Mouse (Mus musculus): ENCODE data around the gene Mcm9. TPM values are rescaled to one million over a fixed set of nuclear protein-coding genes. Genes with fewer than 3 reads are reported as not detected.
A peak's percentile ranks its signal among the peaks of the same experiment; 100 is the strongest.

Mcm9 gene
- total RNA-seq, 2 experiments from 2014 or later, result 15.4 to 17.7 TPM

DNA sequence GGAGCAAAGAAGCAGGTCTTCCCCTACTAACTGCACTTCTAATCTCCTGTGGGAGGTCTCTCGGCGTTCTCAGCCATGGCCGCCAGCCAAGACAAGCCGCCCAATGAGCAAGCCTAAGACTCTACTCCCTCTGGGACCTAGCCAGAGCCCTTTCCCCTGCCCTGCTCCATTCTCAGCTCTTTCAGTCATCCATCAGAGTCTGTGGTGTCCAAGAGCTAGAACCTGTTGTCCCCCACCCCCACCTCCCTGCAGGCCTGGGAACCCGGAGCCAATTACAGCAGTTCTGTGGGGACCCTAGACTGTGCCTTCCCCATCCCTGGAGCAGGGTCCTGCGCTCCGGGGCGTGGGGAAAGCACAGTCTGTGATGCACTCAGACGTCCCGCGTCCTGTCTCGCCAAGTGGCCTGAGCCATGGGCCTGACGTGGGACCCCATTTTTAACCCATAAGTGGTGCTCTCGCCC lies 49.6 kb downstream of the Mcm9 start:
- no peak for ATAC-seq (ENCODE audit: poor library complexity, severe bottlenecking)

DNA sequence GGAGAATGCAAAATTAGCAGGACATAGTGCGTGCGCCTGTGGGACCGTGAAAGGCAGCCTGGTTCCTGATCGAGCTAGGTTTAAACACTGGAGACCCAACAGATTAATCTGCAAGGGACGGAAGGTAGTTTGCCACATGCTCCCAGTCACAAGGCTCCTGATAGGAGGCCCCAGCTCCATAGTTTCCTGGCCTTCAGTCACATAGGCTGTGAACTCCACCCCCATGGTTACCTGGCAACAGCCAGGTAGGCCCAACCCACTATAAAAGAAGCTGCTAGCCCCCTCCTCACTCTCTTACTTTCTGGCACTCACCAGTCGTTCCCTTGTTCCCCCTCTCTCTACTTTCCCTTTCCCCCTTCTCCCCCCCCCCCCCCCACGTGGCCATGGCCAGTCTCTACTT lies 50.1 kb downstream of the Mcm9 start:
- ATAC-seq (ENCODE audit: poor library complexity, severe bottlenecking), result no peak

DNA sequence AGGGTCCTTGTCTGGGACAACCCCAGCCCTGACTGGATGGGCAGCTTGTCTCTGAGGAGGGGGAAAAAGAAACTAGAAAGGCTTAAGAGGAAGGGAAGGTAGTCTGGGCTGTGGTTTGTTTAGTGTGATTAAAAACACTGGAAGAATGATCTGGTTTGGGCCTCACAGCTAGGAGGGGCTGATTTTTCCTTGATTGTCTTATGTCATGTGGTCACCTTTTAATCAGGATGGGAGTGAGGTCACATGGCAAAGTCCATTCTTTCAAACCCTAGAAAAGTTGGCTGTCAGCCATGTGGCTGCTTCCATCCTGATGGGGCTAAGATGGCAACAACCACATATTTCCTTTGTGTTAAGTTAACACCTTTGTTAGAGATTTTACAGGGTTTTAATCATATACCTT lies 61.7 kb downstream of the Mcm9 start:
- no peak for ATAC-seq (ENCODE audit: poor library complexity, severe bottlenecking)

DNA sequence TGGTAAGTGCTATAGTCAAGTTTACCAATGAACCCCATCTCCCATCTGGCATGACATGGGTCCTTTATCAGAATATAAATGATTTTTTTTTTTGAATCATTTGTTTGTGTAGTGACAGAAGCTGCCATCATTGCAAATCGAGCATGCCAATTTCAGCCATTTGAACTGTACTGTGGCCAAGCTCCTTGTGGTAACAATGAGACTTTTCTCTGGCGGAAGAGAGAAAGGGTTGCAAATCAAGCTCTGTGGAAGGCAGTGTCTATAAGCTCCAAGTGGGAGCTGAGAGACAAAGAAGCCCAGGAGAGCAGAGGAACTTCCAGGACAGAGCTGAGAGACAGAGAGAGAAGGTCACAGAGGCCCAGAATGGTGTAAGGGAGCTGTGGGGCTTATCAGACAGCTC lies 64.7 kb downstream of the Mcm9 start:
- no peak for ATAC-seq (ENCODE audit: poor library complexity, severe bottlenecking)

DNA sequence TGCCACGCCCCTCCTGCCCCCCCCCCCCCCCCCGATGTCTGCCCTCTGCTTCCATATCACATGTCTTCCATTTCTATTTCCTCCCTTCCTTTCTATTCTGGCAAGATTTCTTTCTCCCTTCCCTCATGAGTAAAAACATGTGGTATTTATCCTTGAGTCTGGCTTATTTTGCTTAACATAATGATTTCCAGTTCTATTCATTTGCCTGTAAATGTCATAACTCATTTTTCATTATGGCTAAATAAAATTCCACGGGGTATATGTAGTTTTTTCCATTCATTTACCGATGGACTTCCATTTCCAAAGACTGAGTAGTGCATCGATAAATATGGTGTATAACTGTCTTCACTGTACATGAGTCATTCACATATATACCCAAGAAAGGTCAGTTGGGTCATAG lies 68.2 kb downstream of the Mcm9 start:
- no peak for ATAC-seq (ENCODE audit: poor library complexity, severe bottlenecking)

DNA sequence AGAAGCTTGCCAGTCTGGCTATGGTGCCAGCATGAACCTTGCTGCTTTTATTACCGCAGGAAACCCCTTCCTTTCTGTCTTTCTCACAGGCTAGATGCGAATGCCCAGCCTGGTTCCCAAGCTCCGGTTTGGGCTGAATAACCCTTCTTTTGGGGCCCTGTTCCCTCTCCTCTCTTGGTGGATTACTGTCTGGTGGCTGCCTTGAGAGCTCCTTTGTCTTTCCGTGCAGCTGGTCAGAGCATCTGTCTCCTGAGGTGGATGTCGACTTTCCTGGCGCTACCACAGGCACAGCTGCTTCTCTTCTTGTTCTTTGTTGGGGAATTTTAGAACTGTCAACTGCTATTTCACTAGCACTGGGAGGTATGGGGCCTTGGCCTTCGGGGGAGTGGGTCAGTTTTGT lies 92.6 kb downstream of the Mcm9 start:
- ATAC-seq (ENCODE audit: poor library complexity, severe bottlenecking), result no peak

DNA sequence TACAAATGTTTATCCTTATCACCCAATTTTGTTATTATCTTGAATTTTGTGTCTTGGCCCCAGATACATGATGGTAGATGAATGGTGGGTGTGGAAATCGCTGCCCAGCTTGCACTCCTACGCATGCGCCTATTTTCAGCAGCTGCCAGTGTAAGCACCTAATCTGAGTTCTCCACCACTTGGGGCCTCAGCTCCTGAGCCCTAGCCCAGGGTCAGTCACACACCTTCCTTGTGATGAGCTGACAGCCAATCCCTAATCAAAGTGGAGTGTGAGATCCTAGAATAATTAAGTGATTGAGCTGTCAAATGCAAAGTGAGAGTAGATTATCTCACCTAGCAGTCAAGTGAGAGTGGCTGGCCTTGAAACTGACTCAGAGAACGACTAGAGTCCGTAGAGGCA lies 97.9 kb downstream of the Mcm9 start:
- no peak for ATAC-seq (ENCODE audit: poor library complexity, severe bottlenecking)

DNA sequence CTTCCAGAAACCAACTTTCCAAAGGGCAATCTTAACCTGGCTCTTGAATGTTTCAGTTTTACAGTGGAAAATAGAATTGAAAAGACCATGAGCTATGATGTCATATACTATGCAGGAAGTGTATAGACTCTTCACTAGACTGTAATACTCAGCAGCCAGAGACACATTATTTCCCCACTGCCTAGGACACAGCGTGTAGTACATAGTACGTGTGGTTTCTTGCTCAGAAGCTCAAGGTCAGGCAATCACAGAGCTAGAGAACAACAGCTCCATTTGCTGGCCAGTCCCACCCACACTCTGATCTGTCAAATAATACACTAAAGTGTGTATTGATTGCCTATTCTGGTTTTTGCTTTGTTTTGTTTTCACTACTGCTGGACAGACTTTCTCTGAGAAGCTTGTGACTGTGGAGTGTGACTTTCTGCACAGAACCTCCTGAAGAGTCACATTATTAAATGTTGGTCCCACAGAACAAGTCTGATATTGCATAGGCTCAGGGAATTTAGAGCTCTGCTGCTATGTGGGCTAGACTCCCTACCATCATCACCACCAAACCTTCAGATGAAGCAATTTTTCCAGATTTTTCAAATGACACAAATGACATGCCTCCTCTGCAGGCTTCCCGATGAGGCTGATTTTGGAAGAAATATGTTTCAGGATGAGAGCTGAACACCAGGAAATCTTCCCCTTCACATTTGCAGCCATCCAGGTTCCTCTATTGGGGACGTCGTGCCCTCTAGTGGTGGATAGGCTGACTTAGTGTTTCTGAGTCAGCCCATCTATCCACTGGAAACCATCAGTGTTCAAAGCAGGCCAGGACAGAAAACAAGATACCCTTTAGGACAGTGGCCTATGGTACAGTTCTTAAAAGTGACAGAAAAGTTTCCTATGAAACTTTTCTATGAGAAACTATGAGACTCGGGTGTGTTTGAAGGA lies 102.1 kb downstream of the Mcm9 start:
- peak; percentile 66; the same call in 1 of the 2 replicates for ATAC-seq (ENCODE audit: poor library complexity, severe bottlenecking)

DNA sequence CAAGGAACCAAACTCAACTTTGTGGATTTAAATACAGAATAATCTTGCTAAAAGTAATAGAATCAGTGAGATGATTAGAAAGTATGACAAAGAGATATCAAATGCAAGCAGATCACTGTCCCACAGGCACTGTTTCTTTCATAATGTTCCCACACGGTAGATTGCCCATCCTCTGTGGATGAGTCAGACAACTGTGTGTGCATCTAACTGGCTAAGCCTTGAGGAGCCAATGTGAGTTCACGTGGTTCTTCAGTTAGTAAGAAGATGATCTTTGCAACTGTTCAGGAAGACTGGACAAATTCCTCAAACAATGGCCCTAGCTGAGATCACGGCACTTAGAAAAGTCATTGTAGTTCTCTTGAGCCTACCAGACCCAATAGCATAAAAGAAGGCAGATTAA lies 102.9 kb downstream of the Mcm9 start:
- ATAC-seq (ENCODE audit: poor library complexity, severe bottlenecking), result no peak

DNA sequence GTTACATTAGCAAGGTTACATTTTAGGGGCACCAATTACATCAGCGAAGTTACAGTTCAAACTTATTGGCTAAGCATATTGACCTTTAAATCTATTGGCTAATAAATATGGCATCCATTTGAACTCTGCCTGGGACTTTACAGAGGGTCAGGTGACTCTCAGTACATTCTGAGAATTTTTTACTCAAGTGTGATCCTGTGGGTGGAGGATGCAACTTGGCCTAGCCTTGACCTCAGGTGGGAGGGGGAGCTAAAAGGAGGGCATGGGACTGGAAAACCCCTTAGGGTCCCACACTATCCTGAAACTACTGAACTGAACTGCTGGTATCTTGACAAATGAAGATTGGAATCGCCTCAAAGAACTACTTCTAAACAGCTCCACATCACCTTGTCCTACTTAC lies 103.9 kb downstream of the Mcm9 start:
- ATAC-seq (ENCODE audit: poor library complexity, severe bottlenecking), result no peak

DNA sequence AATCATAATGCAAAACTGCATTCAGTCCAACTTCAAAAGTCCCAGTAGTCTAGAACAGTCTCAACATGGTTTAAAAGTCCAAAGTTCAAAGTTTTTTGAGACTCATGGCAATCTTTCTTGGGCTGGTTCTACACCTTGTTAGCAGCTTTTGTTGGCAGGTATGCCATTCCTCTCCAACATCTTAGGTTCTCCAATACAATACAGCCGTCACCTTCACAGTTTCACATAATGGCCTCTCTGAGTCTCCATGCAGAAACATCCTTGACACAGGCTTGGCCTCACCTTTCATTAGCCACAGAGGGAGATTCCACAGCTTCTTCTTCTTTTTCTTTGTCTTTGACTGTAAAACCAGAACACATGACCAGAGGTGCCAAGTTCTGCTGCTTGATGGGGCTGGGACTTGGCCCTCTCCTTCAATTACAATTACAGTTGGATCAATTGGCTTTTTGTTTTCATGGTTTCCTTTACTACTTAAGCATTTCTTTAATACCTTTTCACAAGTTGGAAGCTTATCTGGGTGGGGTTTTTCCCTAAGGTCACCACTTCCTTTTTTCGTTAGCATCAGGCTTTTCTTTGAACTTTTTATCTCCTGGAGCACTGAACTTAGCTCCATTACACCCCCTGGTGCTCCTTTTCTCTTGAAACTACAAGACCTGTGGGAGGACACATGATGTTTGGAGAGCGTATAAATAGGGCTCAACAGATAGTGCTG lies 104.8 kb downstream of the Mcm9 start:
- peak; percentile 72 for ATAC-seq (ENCODE audit: poor library complexity, severe bottlenecking)

DNA sequence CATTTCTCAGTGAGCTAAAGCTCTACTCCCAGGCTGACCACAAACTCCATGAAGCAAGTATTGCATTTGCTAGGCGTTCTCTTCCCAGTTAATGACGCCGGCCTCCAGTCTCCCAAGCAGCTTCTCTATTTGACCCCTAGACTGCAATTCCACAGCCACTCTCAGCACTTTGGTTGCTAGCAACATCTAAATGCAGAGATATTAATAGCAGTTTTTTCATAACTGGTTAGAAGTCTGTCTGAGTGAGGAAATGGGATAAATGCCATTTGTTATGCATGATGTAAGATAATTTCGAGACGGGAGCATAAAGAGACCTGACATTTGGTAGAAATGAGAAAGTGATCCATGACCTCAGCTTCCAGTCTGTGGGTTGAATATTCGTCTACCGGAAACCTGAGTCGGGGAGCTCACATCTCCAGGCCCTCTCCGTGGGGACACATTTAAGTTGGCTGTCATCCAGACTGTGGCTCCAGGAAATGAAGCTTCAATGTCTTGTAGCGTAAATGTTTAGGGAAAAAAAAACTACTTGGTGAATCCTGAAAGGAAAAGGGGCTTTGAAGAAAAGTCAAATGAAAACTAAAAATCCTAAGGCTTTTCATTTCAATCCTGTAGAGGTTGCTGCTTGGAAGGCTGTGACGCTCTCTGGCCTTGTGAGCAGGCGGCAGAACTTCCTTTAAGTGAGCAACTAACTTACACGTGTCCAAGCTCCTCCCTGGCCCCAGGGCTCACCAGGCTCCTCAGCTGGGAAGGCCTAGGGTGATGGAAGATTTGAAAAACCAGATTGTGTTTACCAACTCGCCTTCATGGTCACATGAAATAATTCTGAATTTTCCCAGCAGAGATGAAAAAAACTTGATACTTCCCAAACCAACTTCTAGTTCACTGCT lies 110.9 kb downstream of the Mcm9 start:
- ATAC-seq (ENCODE audit: poor library complexity, severe bottlenecking), result 0 out of 2 replicates have a peak, but pooled peaks have one; percentile 15

DNA sequence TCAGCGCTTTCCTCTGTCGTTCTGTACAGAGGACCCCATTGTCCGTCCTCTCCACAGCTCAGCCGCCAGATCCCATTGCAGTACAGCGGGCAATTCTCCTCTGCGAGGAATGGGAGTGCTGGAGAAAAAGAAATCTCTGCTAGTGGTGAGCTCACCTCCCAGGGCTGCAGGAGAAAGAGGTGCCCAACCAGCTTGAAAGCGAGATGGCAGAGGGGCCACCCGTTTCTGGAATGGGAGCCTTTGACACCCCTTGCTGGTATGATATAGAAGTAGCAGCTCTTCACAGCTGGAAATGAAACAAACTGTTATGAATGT lies 111.7 kb downstream of the Mcm9 start:
- ATAC-seq (ENCODE audit: poor library complexity, severe bottlenecking), result no peak

DNA sequence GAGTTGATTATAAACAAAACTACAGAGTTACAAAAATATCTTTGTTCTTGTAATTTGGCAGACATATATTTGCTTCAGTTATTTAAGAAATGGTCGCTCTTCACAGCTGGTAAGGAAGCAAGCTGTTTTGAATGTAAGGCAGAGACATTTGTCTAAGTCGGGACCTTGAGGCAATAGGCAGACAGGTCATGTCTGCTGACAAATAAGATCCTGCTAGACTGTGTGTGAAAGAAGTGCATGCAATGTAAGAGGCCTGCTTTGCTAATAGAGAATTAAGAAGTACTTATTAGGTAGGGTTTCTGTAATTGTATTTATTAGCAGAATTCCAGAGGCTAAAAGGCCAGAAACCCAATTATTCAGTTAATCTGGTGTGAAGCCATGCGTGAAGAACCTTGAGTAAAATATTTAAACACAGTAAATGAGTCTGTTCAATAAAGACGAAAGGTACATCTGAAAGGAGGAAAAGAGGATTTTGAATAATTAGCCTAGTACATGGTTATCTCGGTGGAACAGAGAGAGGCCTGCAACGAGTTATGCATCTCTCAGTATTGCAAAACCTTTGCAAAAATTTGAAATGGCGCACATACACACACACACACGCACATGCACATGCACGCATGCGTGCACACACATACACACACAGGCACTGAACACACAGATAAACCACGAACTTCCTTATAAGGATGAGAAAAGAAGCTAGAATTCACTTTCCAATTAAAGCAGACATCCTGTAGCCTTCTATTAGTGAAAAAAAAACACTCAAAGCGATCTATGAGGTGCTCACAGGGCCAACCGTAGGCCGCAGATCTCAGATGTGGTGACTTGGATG lies 112.3 kb downstream of the Mcm9 start:
- ATAC-seq (ENCODE audit: poor library complexity, severe bottlenecking), result no peak

DNA sequence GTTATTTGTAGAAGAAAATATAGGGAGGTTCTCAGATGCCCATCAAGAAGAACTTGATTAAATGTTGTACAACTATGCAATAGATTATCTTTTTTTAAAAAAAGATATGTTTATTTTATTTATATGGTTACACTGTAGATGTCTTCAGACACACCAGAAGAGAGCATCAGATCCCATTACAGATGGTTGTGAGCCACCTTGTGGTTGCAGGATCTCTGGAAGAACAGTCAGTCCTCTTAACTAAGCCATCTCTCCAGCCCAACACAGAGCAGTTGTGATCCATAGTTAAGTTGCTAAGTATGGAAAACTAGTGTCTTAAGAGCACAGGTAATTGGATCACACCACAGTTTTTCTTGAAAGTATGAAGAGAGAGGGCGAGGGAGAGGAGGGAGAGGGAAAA lies 117.7 kb downstream of the Mcm9 start:
- ATAC-seq (ENCODE audit: poor library complexity, severe bottlenecking), result no peak

DNA sequence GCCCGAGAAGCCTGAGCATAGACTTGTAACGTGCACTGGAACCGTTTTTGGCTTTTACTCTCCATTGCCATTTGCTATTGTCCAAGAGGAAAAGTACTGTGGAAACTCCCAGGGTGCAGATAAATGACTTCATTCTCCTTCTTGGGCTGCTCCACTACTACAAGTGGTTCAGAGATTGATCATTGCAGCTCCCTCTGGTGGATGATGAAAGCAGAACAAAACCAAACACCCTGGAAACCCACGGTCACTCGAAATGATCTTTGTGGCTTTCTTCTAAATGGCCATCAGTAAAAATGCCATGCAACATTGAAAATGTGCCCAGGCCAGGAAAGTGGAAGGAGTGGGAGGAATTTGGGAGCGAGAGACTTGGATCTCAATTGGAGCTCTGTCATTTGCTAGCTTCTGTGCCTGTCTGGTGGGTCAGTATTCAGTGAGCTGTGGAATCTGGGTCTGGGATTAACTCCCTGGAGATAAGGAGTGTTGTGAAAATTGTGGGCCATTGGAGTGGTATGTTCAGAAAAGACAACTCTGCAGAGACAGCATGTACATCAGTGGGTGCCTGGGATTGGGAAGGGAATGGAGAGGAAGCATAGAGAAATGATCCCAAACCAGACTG lies 121.0 kb downstream of the Mcm9 start:
- peak; percentile 81 for ATAC-seq (ENCODE audit: poor library complexity, severe bottlenecking)

DNA sequence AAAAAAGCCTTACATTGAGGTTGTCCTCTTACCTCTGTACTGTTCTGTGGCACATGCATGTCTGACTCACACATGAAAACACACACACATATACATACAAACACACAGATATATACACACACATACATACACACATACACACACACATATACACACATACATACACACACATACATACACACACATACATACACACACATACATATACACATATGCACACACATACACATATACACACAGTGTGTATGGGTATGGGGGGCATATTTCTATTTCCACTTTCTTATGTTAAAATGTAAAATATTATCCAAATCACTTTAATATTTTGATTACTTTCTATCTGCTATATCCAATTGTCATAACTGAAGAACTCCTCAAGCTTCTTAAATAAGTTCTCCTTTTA lies 121.6 kb downstream of the Mcm9 start:
- no peak for ATAC-seq (ENCODE audit: poor library complexity, severe bottlenecking)

DNA sequence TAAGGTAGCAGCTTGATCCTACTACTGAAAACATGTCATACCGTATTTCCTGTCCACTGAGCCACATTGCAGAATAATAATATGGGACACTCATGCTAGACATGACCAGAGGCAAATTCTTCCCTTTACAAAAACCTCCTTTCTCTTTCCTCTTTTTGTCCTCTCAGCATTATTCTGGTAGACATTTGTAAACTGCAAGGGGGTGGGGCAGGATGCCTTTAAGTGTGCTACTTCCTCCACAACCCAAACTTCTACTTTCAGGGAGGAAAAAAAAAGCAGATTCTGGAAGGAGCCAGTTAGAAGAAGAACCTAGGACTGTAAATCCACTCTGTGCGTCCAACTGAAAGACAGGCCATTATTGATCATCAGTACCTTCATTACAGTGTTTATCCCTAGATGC lies 124.7 kb downstream of the Mcm9 start:
- peak; percentile 83 for ATAC-seq (ENCODE audit: poor library complexity, severe bottlenecking)

DNA sequence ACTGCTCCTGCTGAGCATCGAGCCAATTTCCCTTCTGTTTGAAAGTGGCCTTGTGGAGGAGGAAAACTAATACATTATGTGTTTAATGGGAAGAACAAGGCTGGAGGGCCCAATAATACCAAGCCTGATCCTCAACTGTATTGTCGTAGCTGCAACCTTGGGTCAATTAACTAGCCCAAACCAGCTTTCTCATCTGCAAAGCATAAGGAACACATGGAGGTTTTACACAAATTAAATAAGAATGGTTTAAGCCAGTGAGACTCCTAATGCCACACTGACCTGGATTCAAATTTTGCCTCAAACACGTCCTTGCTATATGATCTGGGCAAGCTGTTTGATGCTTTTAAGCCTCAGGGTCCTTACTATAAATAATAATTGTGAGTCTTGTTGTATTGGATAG lies 125.2 kb downstream of the Mcm9 start:
- no peak for ATAC-seq (ENCODE audit: poor library complexity, severe bottlenecking)

All from megakaryocyte, adult 5-6 weeks (primary cell).